Mouse (Mus musculus): ENCODE results near the gene Grrp1. TPM values are rescaled to one million over a fixed set of nuclear protein-coding genes. Genes with fewer than 3 reads are reported as not detected.

Grrp1 gene
- total and polyA plus RNA-seq, 2 experiments from 2014 or later, result 18.3 TPM

DNA sequence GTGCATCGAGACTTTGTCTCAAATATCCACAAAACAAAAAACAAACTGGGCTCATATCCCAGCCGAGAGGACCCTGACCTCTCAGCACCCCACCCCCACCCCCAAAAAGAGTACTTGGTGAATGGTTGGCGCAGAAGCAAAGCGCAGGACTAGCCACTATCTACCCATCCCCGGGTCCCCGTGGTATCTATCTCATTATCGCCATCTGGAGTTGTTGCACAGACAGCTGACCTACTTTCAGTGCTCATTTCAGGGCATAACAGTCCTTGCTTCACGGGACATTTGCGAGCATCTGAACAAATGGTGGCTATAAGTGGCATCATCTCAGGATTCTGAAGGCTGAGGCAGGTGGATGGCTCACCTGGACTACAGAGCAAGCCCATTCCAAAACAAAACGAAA is 15.2 kb downstream of the Grrp1 start:
- Histone ChIP-seq H3K36me3 (ENCODE audit: insufficient read depth) (no peaks in the 10 kb centered on the region), H3K4me2 (ENCODE audit: low read depth) (peak overlapping the region; percentile 21; the same call in 1 of the 2 replicates), H3K4me3 (ENCODE audit: low read depth, low read length) (no peak overlapping the region), H3K27ac (ENCODE audit: low read depth, low read length) (no peak overlapping the region), H3K9ac (no peak overlapping the region), H3K4me1 (ENCODE audit: insufficient read depth) (peaks cover 3% of the 10 kb centered on the region; the same call in 1 of the 2 replicates), H3K27me3 (ENCODE audit: insufficient read depth, low read length) (peaks cover 7% of the 10 kb centered on the region; the same call in 1 of the 2 replicates), H3K9me3 (ENCODE audit: low read length) (no peaks in the 10 kb centered on the region)
- no peak for TF ChIP-seq CTCF (IDR thresholded peaks at IDR 0.05; ENCODE audit: low read depth)
- ATAC-seq (no peak), DNase-seq (no peak)
- WGBS, result 10% methylated on average over 10 of the region's 10 CpGs

DNA sequence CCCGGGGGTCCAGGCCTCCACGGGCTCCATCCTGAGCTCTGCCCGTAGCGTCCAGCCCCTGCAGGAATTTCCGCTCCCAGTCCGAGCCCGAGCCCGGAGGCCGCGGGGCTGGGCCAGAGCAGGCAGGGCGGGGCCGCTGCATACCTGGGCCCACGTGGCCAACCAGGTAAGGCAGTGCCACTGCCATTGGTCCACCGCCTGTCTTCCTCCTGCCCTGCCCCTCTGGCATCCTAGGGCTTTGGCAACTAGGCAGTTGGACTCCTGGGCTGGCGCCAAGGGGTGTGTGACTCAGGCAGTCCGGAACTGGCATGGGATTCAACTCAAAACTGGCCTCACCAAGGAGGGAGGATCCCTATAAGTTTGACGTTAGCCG is 15.6 kb downstream of the Grrp1 start, which contains the start of gene Cnksr1:
Gene Cnksr1 (minus strand): TSS at position 121 of the 373 bp plus-strand sequence.
- H3K4me2 ChIP-seq (ENCODE audit: low read depth), result peak within 1 kb of the TSS; percentile 21; the same call in 1 of the 2 replicates
- ATAC-seq (no peak), DNase-seq (peak; percentile 28)
- H3K9me3 ChIP-seq (ENCODE audit: low read length), result no peaks in the 10 kb centered on the region
- H3K27me3 ChIP-seq (ENCODE audit: insufficient read depth, low read length), result peaks cover 7% of the 10 kb centered on the region; the same call in 1 of the 2 replicates
- WGBS, result 3% methylated on average over 18 of the region's 18 CpGs
- H3K4me1 ChIP-seq (ENCODE audit: insufficient read depth), result peaks cover 3% of the 10 kb centered on the region; the same call in 1 of the 2 replicates
- no peak within 1 kb of the TSS for H3K4me3 ChIP-seq (ENCODE audit: low read depth, low read length)
- H3K27ac ChIP-seq (ENCODE audit: low read depth, low read length), result no peak within 1 kb of the TSS
- no peak within 1 kb of the TSS for H3K9ac ChIP-seq
- no peaks in the 10 kb centered on the region for H3K36me3 ChIP-seq (ENCODE audit: insufficient read depth)
- TF ChIP-seq CTCF (IDR thresholded peaks at IDR 0.05; ENCODE audit: low read depth), result no peak

DNA sequence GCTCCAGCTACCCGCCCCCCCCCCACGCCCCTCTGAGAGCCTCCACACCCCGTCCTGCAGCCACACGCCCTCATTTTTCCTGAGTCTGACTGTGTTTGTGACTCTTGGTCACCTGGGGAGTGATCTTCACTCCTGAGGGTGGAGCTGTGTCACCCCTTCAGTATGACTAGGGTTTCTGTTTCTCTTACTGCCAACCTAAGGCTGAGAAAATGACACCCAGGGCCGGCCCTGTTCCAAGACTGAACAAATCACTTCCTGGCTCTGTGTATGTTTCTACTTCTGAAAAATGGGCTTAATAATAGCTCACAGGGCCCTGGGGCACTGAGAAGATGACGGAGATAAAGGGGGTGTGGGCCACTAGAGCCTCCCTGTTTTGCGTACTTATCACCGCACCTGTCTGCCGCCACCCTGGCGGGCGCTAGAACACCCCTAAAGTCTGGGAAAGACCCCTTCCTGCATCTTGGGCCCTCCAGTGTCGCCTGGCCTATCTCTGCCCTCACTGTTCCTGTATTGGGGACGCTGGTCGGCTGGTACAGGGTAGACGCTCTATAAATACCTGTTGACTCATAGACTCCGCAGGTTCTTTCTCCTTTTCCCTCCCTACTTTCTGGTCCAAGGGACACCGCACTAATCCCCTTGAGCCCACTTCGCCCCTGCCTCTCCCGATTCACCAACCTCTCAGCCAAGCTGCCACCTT is 16.2 kb downstream of the Grrp1 start:
- WGBS, result 29% methylated on average over 19 of the region's 19 CpGs
- Histone ChIP-seq H3K27me3 (ENCODE audit: insufficient read depth, low read length) (peaks cover 7% of the 10 kb centered on the region; the same call in 1 of the 2 replicates), H3K9ac (no peak overlapping the region), H3K4me1 (ENCODE audit: insufficient read depth) (peaks cover 3% of the 10 kb centered on the region; the same call in 1 of the 2 replicates), H3K9me3 (ENCODE audit: low read length) (no peaks in the 10 kb centered on the region), H3K36me3 (ENCODE audit: insufficient read depth) (no peaks in the 10 kb centered on the region), H3K4me3 (ENCODE audit: low read depth, low read length) (no peak overlapping the region), H3K4me2 (ENCODE audit: low read depth) (peak overlapping the region; percentile 21; the same call in 1 of the 2 replicates), H3K27ac (ENCODE audit: low read depth, low read length) (no peak overlapping the region)
- ATAC-seq (no peak), DNase-seq (no peak)
- TF ChIP-seq CTCF (IDR thresholded peaks at IDR 0.05; ENCODE audit: low read depth), result no peak

DNA sequence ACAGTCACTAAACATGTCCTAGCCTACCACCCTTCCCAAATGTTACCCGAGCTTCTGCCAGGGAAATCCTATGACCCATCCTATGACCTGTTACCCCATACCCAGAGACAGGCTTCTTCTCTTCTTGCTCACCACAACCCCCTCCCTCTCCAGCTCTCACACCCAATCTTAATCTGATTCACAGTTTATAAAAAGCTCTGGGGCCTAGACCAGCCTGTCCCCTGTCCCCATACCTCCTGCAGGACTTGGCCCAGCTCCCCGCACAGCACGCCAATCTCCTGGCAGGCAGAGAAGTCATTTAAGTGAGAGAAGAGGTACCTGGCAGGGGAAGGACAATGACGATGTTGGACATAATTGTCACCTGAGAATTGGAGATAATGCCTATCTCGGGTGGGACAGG is 19.0 kb downstream of the Grrp1 start:
- 83% methylated on average over 5 of the region's 5 CpGs for WGBS
- no peak for TF ChIP-seq CTCF (IDR thresholded peaks at IDR 0.05; ENCODE audit: low read depth)
- Histone ChIP-seq H3K27ac (ENCODE audit: low read depth, low read length) (no peak overlapping the region), H3K27me3 (ENCODE audit: insufficient read depth, low read length) (peaks cover 7% of the 10 kb centered on the region; the same call in 1 of the 2 replicates), H3K9ac (no peak overlapping the region), H3K4me1 (ENCODE audit: insufficient read depth) (peaks cover 3% of the 10 kb centered on the region; the same call in 1 of the 2 replicates), H3K36me3 (ENCODE audit: insufficient read depth) (no peaks in the 10 kb centered on the region), H3K4me2 (ENCODE audit: low read depth) (no peak overlapping the region), H3K4me3 (ENCODE audit: low read depth, low read length) (no peak overlapping the region), H3K9me3 (ENCODE audit: low read length) (no peaks in the 10 kb centered on the region)
- ATAC-seq (no peak), DNase-seq (no peak)

DNA sequence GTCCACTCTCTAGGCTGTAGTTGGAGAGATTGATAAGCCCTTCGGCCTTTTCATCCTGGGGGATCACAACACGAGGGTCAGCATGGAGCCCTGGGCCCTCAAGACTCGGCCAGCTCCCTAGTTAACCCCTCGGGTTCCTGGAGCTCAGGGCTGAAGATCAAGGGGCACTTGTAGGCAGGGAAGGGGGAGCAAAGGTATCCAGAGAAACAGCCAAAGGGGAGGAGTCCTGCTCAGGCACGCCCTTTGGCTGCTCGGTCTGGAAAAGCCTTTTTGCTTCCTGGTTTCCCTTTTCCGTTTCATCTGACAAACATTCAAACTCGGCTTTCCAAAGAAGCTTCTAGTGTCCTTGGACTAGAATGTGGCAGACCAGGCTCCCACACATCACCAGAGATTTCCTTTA is 23.5 kb downstream of the Grrp1 start:
- no peak for TF ChIP-seq CTCF (IDR thresholded peaks at IDR 0.05; ENCODE audit: low read depth)
- DNase-seq, result no peak
- Histone ChIP-seq H3K27me3 (ENCODE audit: insufficient read depth, low read length) (no peaks in the 10 kb centered on the region), H3K4me1 (ENCODE audit: insufficient read depth) (no peaks in the 10 kb centered on the region), H3K36me3 (ENCODE audit: insufficient read depth) (no peaks in the 10 kb centered on the region), H3K4me3 (ENCODE audit: low read depth, low read length) (no peak overlapping the region), H3K9ac (no peak overlapping the region), H3K9me3 (ENCODE audit: low read length) (no peaks in the 10 kb centered on the region), H3K27ac (ENCODE audit: low read depth, low read length) (no peak overlapping the region), H3K4me2 (ENCODE audit: low read depth) (no peak overlapping the region)
- 43% methylated on average over 8 of the region's 8 CpGs for WGBS
- ATAC-seq, result no peak

DNA sequence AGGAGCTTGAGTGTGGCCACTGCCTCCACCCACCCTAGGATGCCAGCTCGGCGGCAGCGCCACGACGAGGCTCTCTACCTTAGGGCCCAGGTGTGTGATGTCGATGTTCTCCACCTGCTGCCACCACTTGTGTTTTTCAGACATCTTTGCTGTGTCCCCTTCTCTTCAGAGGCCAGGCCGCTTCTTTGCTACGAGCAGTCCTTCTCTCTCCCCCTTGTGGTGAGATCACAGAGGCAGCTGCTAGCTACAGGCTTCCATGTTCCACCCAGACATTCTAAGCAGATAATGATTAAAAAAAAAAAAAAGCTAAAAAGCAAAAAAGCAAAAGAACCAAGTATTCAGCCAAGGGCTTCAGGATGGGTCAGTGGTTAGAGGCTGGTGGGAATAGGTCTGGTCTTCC is 26.7 kb downstream of the Grrp1 start, which contains the start of gene Catsper4:
Gene Catsper4 (minus strand): TSS at position 190 of the 400 bp plus-strand sequence.
- H3K9ac ChIP-seq, result no peak within 1 kb of the TSS
- no peak within 1 kb of the TSS for H3K27ac ChIP-seq (ENCODE audit: low read depth, low read length)
- no peak within 1 kb of the TSS for H3K4me2 ChIP-seq (ENCODE audit: low read depth)
- ATAC-seq (no peak), DNase-seq (peak; percentile 13)
- H3K36me3 ChIP-seq (ENCODE audit: insufficient read depth), result no peaks in the 10 kb centered on the region
- no peaks in the 10 kb centered on the region for H3K9me3 ChIP-seq (ENCODE audit: low read length)
- TF ChIP-seq CTCF (IDR thresholded peaks at IDR 0.05; ENCODE audit: low read depth), result peak; percentile 50
- H3K4me1 ChIP-seq (ENCODE audit: insufficient read depth), result no peaks in the 10 kb centered on the region
- no peak within 1 kb of the TSS for H3K4me3 ChIP-seq (ENCODE audit: low read depth, low read length)
- 71% methylated on average over 8 of the region's 8 CpGs for WGBS
- H3K27me3 ChIP-seq (ENCODE audit: insufficient read depth, low read length), result no peaks in the 10 kb centered on the region

Measured in forebrain, postnatal 0 days (tissue).